In genomic region chr19:25186316-25186715, GRCm38 (mm10) we compare ENCODE assay signal across 12 mouse cellular contexts. TPM values are rescaled to one million over a fixed set of nuclear protein-coding genes. Genes with fewer than 3 reads are reported as not detected.
DNase-seq lines count a peak whose midpoint lies in the region; TF ChIP-seq lines count a peak whose summit lies in the region.
"Had no signal": no experiment of that assay in that cellular context is flagged by ENCODE, and none has a peak within 500 bp of the region (broad histone marks: within the 10 kb centered on the region; RNA-seq: fewer than 3 reads in every experiment).

No protein-coding gene starts in this region.

- H3K36me3 ChIP-seq in heart, adult 2 months (ENCODE audit: control insufficient read depth, insufficient read depth, low read length): no peaks in the 10 kb centered on the region
- H3K36me3 ChIP-seq: embryonic facial prominence, embryonic 12.5 days had no signal

- TF ChIP-seq CTCF in heart, adult 2 months (IDR thresholded peaks at IDR 0.05): no peak

- 47% methylated on average over 5 of the region's 5 CpGs for WGBS in heart, adult 2 months

- TF ChIP-seq POLR2A in heart, adult 2 months (IDR thresholded peaks at IDR 0.05; ENCODE audit: insufficient read depth, low read depth, low read length): no peak

- intact Hi-C loops in heart, adult 2 months (cut with DNase I): no loop called here

- TF ChIP-seq EP300 in heart, adult 2 months (IDR thresholded peaks at IDR 0.05; ENCODE audit: insufficient read depth, low read depth, low read length): no peak

- H3K4me3 ChIP-seq in heart, adult 2 months: no peak overlapping the region
- H3K4me3 ChIP-seq: embryonic facial prominence, embryonic 12.5 days; megakaryocyte, embryonic 14.5 days had no signal

- DNase-seq in kidney, postnatal 4 days: peak; percentile 61 to 70
- DNase-seq in kidney, postnatal 14 days: no peak
- peak; percentile 54 for DNase-seq in adrenal gland, adult 2 months
- peak; percentile 35 to 48 for DNase-seq in heart, adult 2 months
- DNase-seq in lung, postnatal 10 days: peak; percentile 49
- DNase-seq in left cerebral cortex, adult 11 months (ENCODE audit: low spot score): no peak
- no peak for DNase-seq in embryo, embryonic 11 days
- DNase-seq in left cerebral cortex, adult 18-20 months (ENCODE audit: low spot score in 2 of 2): no peak
- DNase-seq: cerebellum, adult 18-20 months; thymus, adult 18-20 months had no signal

- no peaks in the 10 kb centered on the region for H3K4me1 ChIP-seq in heart, adult 2 months (ENCODE audit: control insufficient read depth, insufficient read depth, low read length)
- H3K4me1 ChIP-seq: embryonic facial prominence, embryonic 12.5 days; megakaryocyte, embryonic 14.5 days had no signal

- H3K27ac ChIP-seq in heart, adult 2 months: no peak overlapping the region
- H3K27ac ChIP-seq: embryonic facial prominence, embryonic 12.5 days had no signal

- H3K27me3 ChIP-seq in heart, adult 2 months (ENCODE audit: control insufficient read depth, insufficient read depth, low read length): no peaks in the 10 kb centered on the region
- H3K27me3 ChIP-seq: megakaryocyte, embryonic 14.5 days had no signal

- H3K9ac ChIP-seq in heart, adult 2 months (ENCODE audit: low read depth, low read length): no peak overlapping the region
- H3K9ac ChIP-seq: embryonic facial prominence, embryonic 12.5 days had no signal

- no peaks in the 10 kb centered on the region for H3K79me2 ChIP-seq in heart, adult 2 months (replicated peaks; ENCODE audit: control insufficient read depth, insufficient read depth, low read length)

RNA-seq across cellular contexts. Expression of gene Kank1, which starts 50.5 kb away (rescaled TPM):
- total RNA-seq in adrenal gland, adult 2 months (2021): 10 to 100 TPM; 15.8 to 20.7 TPM
- 13.1 and 15.2 TPM in 2 replicates for polyA plus RNA-seq in adrenal gland, adult 2 months (2012; rRNA removed)
- total RNA-seq in heart, adult 2 months (2021): 10 to 100 TPM; 37.2 to 37.3 TPM
- polyA plus RNA-seq in heart, adult 2 months (2012; rRNA removed): 43.9 and 67.9 TPM in 2 replicates
- total RNA-seq in left cerebral cortex, adult 18-20 months (2021): 10 to 100 TPM; 13.4 to 13.6 TPM

Comparison
In these comparisons a context has a peak if more than half of its experiments do, and no peak if none do; other contexts are left out.
1. DNase-seq: peak in kidney, postnatal 4 days (2 of 2), adrenal gland, adult 2 months (single experiment), heart, adult 2 months (2 of 2) and lung, postnatal 10 days (single experiment); none in kidney, postnatal 14 days (single experiment), left cerebral cortex, adult 11 months (single experiment), embryo, embryonic 11 days (single experiment) and left cerebral cortex, adult 18-20 months (0 of 2).